Mouse (Mus musculus) C2C12 (cell line): ENCODE measurements at regions not wholly inside any gene's neighbourhood (a gene's known extent, or its start where the extent isn't known, plus 50 kb on each side); places are given as distances from the start of the nearest gene placed in this dataset.

Source experiments
- CTCF ChIP-seq: IDR thresholded peaks from one replicate; pipeline ENCODE4 v1.5.1; 2011; ENCODE audit not compliant: control insufficient read depth, insufficient read depth, insufficient read length
- FOSL1 ChIP-seq: IDR thresholded peaks from one replicate; pipeline ENCODE4 v1.8.0; 2011; ENCODE audit warnings: mild to moderate bottlenecking, low read length; ENCODE audit not compliant: poor library complexity, insufficient read depth, severe bottlenecking
- MYOD1 ChIP-seq: IDR thresholded peaks from one replicate; pipeline ENCODE4 v1.6.1; 2011; ENCODE audit warnings: low read depth; ENCODE audit not compliant: control insufficient read depth, insufficient read length

DNA sequence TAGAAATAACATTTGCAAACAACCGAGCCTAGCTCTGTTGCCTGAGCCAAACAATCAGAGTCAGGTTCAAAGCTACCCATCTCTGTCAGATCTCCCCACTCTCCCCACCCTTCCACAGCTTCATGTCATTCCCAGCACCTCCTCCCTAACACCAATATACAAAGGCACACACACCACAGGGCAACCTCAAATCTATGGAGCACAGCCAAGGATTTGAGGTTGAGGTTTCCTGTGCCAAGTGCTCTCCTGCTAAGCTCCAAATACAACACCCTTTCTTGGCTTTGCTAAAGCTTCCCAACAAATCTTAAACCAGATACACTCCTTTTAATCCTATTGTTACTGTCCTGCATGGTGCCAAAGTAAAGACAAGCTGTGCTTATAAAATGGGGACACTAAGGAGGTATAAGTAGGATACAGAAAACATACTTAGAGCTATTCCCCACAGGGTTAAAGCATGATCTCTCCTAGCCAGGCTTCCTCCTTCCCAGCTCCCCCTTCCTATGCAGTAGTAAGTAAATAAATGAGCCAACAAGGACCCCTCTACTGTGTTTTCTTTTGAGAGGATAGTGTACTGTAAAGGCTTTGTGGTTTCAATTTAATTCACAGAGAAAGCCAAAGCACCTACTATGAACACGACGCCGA is 398.8 kb downstream of the Gm10295 start:
- TF ChIP-seq CTCF (no peak), FOSL1 (no peak), MYOD1 (no peak)
